Mouse (Mus musculus) kidney, embryonic 15.5 days (tissue): ENCODE measurements at regions not wholly inside any gene's neighbourhood (a gene's known extent, or its start where the extent isn't known, plus 50 kb on each side); places are given as distances from the start of the nearest gene placed in this dataset.
A peak's percentile ranks its signal among the peaks of the same experiment; 100 is the strongest.

Experiments
- ATAC-seq: fragments of 200-750 bp; cut with Nextera tagmentation; replicated peaks from 2 replicates; pipeline ENCODE4 v1.8.0; 2017; ENCODE audit warnings: moderate TSS enrichment; ENCODE audit not compliant: low FRiP score
- H3K27ac ChIP-seq: fragments of 300-500 bp; sonication (generic); 2 replicates; pipeline ENCODE4 v1.5.1; 2015; ENCODE audit warnings: mild to moderate bottlenecking, inconsistent platforms
- H3K27me3 ChIP-seq: fragments of 300-500 bp; sonication (generic); 2 replicates; pipeline ENCODE4 v1.6.1; 2015; ENCODE audit warnings: inconsistent platforms
- H3K36me3 ChIP-seq: fragments of 300-500 bp; sonication (generic); 2 replicates; pipeline ENCODE4 v1.6.1; 2015; ENCODE audit warnings: inconsistent platforms
- H3K4me1 ChIP-seq: fragments of 300-500 bp; sonication (generic); 2 replicates; pipeline ENCODE4 v1.6.1; 2015; ENCODE audit warnings: inconsistent platforms
- H3K4me2 ChIP-seq: fragments of 300-500 bp; sonication (generic); 2 replicates; pipeline ENCODE4 v1.6.1; 2015; ENCODE audit warnings: moderate library complexity, mild to moderate bottlenecking, inconsistent platforms
- H3K4me3 ChIP-seq: fragments of 300-500 bp; sonication (generic); replicated peaks from 2 replicates; pipeline ENCODE4 v1.5.1; 2015; ENCODE audit warnings: mild to moderate bottlenecking, inconsistent platforms
- H3K9ac ChIP-seq: fragments of 300-500 bp; sonication (generic); 2 replicates; pipeline ENCODE4 v1.6.1; 2015; ENCODE audit warnings: mild to moderate bottlenecking, inconsistent platforms
- H3K9me3 ChIP-seq: fragments of 300-500 bp; sonication (generic); replicated peaks from 2 replicates; pipeline ENCODE4 v1.6.1; 2016; ENCODE audit warnings: inconsistent platforms
- WGBS: fragments of 180-500 bp; shearing (Covaris S2); methylation state at CpG from one replicate; pipeline ENCODE4 v1.1.7; 2015; ENCODE audit warnings: mixed read lengths; 5-methylcytosine and 5-hydroxymethylcytosine counted together

- 66% methylated on average over 3 of the region's 3 CpGs for WGBS
- H3K4me2 ChIP-seq = no peak overlapping the region
- H3K4me1 ChIP-seq = 0 out of 2 replicates have a peak, but pooled peaks cover 4% of the 10 kb centered on the region
- ATAC-seq = no peak
- H3K36me3 ChIP-seq = no peaks in the 10 kb centered on the region
- no peak overlapping the region for H3K9ac ChIP-seq
- no peaks in the 10 kb centered on the region for H3K27me3 ChIP-seq
- H3K4me3 ChIP-seq = no peak overlapping the region
- no peaks in the 10 kb centered on the region for H3K9me3 ChIP-seq
- H3K27ac ChIP-seq = no peak overlapping the region
Observed at GRCm38 (mm10) chr8:113916649-113917048, 68.1 kb upstream of the Adamts18 start.

GRCm38 (mm10) chr8:113917197-113917596 lies 68.7 kb upstream of the Adamts18 start:
- Histone ChIP-seq H3K9ac (no peak overlapping the region), H3K27me3 (no peaks in the 10 kb centered on the region), H3K36me3 (no peaks in the 10 kb centered on the region), H3K4me1 (0 out of 2 replicates have a peak, but pooled peaks cover 4% of the 10 kb centered on the region), H3K4me2 (no peak overlapping the region), H3K4me3 (no peak overlapping the region), H3K9me3 (no peaks in the 10 kb centered on the region), H3K27ac (no peak overlapping the region)
- ATAC-seq = no peak
- 9% methylated on average over 6 of the region's 6 CpGs for WGBS

GRCm38 (mm10) chr8:113920306-113920705 lies 71.8 kb upstream of the Adamts18 start:
- Histone ChIP-seq H3K27me3 (no peaks in the 10 kb centered on the region), H3K4me3 (no peak overlapping the region), H3K4me1 (0 out of 2 replicates have a peak, but pooled peaks cover 10% of the 10 kb centered on the region), H3K4me2 (no peak overlapping the region), H3K9me3 (no peaks in the 10 kb centered on the region), H3K36me3 (no peaks in the 10 kb centered on the region), H3K9ac (no peak overlapping the region), H3K27ac (no peak overlapping the region)
- WGBS = 82% methylated on average over 2 of the region's 2 CpGs
- ATAC-seq = no peak

- ATAC-seq = peak; percentile 83
- Histone ChIP-seq H3K36me3 (no peaks in the 10 kb centered on the region), H3K4me2 (no peak overlapping the region), H3K27ac (0 out of 2 replicates have a peak overlapping the region, but pooled peaks have one; percentile 22), H3K27me3 (no peaks in the 10 kb centered on the region), H3K4me3 (no peak overlapping the region), H3K4me1 (0 out of 2 replicates have a peak, but pooled peaks cover 6% of the 10 kb centered on the region), H3K9me3 (no peaks in the 10 kb centered on the region), H3K9ac (no peak overlapping the region)
- 20% methylated on average over 3 of the region's 3 CpGs for WGBS
Observed at GRCm38 (mm10) chr8:113923381-113923780, 74.8 kb upstream of the Adamts18 start.

GRCm38 (mm10) chr8:113953721-113954120 lies 105.2 kb upstream of the Adamts18 start:
- no peak overlapping the region for H3K9ac ChIP-seq
- H3K27ac ChIP-seq = no peak overlapping the region
- no peak overlapping the region for H3K4me2 ChIP-seq
- H3K27me3 ChIP-seq = no peaks in the 10 kb centered on the region
- WGBS = 82% methylated on average over 3 of the region's 3 CpGs
- H3K4me1 ChIP-seq = peaks cover 20% of the 10 kb centered on the region; the same call in 1 of the 2 replicates
- no peaks in the 10 kb centered on the region for H3K9me3 ChIP-seq
- no peak overlapping the region for H3K4me3 ChIP-seq
- ATAC-seq = no peak
- H3K36me3 ChIP-seq = no peaks in the 10 kb centered on the region

- H3K36me3 ChIP-seq = no peaks in the 10 kb centered on the region
- no peak overlapping the region for H3K4me2 ChIP-seq
- H3K27ac ChIP-seq = no peak overlapping the region
- H3K9me3 ChIP-seq = no peaks in the 10 kb centered on the region
- WGBS = 61% methylated on average over 14 of the region's 14 CpGs
- ATAC-seq = no peak
- H3K4me3 ChIP-seq = no peak overlapping the region
- H3K27me3 ChIP-seq = no peaks in the 10 kb centered on the region
- no peak overlapping the region for H3K9ac ChIP-seq
- H3K4me1 ChIP-seq = peaks cover 20% of the 10 kb centered on the region; the same call in 1 of the 2 replicates
Observed at GRCm38 (mm10) chr8:113956439-113957043, 108.0 kb upstream of the Adamts18 start.

GRCm38 (mm10) chr8:113957821-113958220 lies 109.3 kb upstream of the Adamts18 start:
- Histone ChIP-seq H3K9ac (no peak overlapping the region), H3K27ac (0 out of 2 replicates have a peak overlapping the region, but pooled peaks have one; percentile 18), H3K27me3 (no peaks in the 10 kb centered on the region), H3K4me1 (peaks cover 20% of the 10 kb centered on the region; the same call in 1 of the 2 replicates), H3K4me3 (no peak overlapping the region), H3K9me3 (no peaks in the 10 kb centered on the region), H3K36me3 (no peaks in the 10 kb centered on the region), H3K4me2 (no peak overlapping the region)
- ATAC-seq = peak; percentile 64
- 54% methylated on average over 6 of the region's 6 CpGs for WGBS

- H3K4me1 ChIP-seq = peaks cover 9% of the 10 kb centered on the region
- no peaks in the 10 kb centered on the region; the same call in 1 of the 2 replicates for H3K9me3 ChIP-seq
- ATAC-seq = no peak
- no peak overlapping the region for H3K27ac ChIP-seq
- H3K4me2 ChIP-seq = no peak overlapping the region
- H3K36me3 ChIP-seq = no peaks in the 10 kb centered on the region
- H3K27me3 ChIP-seq = no peaks in the 10 kb centered on the region
- H3K4me3 ChIP-seq = no peak overlapping the region
- WGBS = 70% methylated on average over 5 of the region's 5 CpGs
- H3K9ac ChIP-seq = no peak overlapping the region
Observed at GRCm38 (mm10) chr8:113975810-113976209, 127.3 kb upstream of the Adamts18 start.

GRCm38 (mm10) chr8:113976626-113977025 lies 128.1 kb upstream of the Adamts18 start:
- Histone ChIP-seq H3K36me3 (no peaks in the 10 kb centered on the region), H3K9ac (no peak overlapping the region), H3K9me3 (no peaks in the 10 kb centered on the region; the same call in 1 of the 2 replicates), H3K4me1 (peaks cover 9% of the 10 kb centered on the region), H3K27ac (no peak overlapping the region), H3K27me3 (peaks cover 5% of the 10 kb centered on the region), H3K4me2 (no peak overlapping the region), H3K4me3 (no peak overlapping the region)
- 36% methylated on average over 4 of the region's 4 CpGs for WGBS
- no peak for ATAC-seq

GRCm38 (mm10) chr8:113977072-113977471 lies 128.5 kb upstream of the Adamts18 start:
- Histone ChIP-seq H3K4me2 (no peak overlapping the region), H3K4me1 (peaks cover 9% of the 10 kb centered on the region), H3K9me3 (no peaks in the 10 kb centered on the region; the same call in 1 of the 2 replicates), H3K27me3 (peaks cover 6% of the 10 kb centered on the region), H3K9ac (no peak overlapping the region), H3K36me3 (no peaks in the 10 kb centered on the region), H3K4me3 (no peak overlapping the region), H3K27ac (no peak overlapping the region)
- WGBS = 21% methylated on average over 4 of the region's 4 CpGs
- 0 out of 2 replicates have a peak, but pooled peaks have one; percentile 36 for ATAC-seq

GRCm38 (mm10) chr8:113978946-113979345 lies 130.4 kb upstream of the Adamts18 start:
- WGBS = 49% methylated on average over 9 of the region's 9 CpGs
- peaks cover 9% of the 10 kb centered on the region for H3K4me1 ChIP-seq
- no peak for ATAC-seq

GRCm38 (mm10) chr8:113979837-113980236 lies 131.3 kb upstream of the Adamts18 start:
- Histone ChIP-seq H3K36me3 (no peaks in the 10 kb centered on the region), H3K27ac (no peak overlapping the region), H3K4me3 (no peak overlapping the region), H3K27me3 (peaks cover 18% of the 10 kb centered on the region), H3K4me1 (peaks cover 9% of the 10 kb centered on the region), H3K4me2 (no peak overlapping the region), H3K9me3 (no peaks in the 10 kb centered on the region; the same call in 1 of the 2 replicates), H3K9ac (no peak overlapping the region)
- 97% methylated on average over 5 of the region's 5 CpGs for WGBS
- ATAC-seq = no peak

More at GRCm38 (mm10) chr8:113978946-113979345, 130.4 kb upstream of the Adamts18 start:
- no peak overlapping the region for H3K4me3 ChIP-seq
- H3K4me2 ChIP-seq = no peak overlapping the region
- no peak overlapping the region for H3K9ac ChIP-seq
- no peaks in the 10 kb centered on the region; the same call in 1 of the 2 replicates for H3K9me3 ChIP-seq
- peaks cover 18% of the 10 kb centered on the region for H3K27me3 ChIP-seq
- H3K27ac ChIP-seq = no peak overlapping the region
- H3K36me3 ChIP-seq = no peaks in the 10 kb centered on the region
